Mouse (Mus musculus) heart, postnatal 25 days (tissue): ENCODE data around the gene Foxp1. TPM values are rescaled to one million over a fixed set of nuclear protein-coding genes. Genes with fewer than 3 reads are reported as not detected.

Source experiments
- DNase-seq: peaks from one replicate; pipeline ENCODE4 v3.0.0; 2022; ENCODE audit warnings: low spot score
- intact Hi-C: fragments of 180-260 bp; cut with DNase I; formaldehyde crosslinking; loops from one replicate; pipeline ENCODE4 v1.15.1; 2025
- total RNA-seq, 2 experiments: library from RNA; stranded (reverse); gene quantifications; 2 replicates each; pipeline ENCODE4 v1.2.3; 2021

Foxp1 gene
- total RNA-seq, 2 experiments from 2014 or later, result 33.6 to 35.3 TPM

DNA sequence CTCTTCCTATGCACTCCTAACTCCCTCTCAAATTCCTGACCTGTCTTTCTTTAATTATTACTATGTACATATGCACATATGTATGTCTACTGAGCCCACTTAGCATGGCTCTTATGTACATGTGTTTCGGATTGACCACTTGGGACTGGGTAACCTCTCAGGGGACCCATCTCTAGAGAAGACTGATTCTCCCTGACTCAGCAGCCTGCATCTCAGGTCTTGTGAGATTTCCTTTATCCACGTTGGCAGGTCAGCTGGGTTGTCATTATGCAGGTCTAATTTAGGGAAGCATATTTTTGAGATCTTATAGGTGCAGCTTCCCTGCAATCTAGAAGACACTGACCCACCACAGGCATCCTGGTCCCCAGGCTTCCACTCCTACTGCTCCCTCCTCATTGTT is 538.5 kb downstream of the Foxp1 start:
- intact Hi-C loops, result no loop called here

DNA sequence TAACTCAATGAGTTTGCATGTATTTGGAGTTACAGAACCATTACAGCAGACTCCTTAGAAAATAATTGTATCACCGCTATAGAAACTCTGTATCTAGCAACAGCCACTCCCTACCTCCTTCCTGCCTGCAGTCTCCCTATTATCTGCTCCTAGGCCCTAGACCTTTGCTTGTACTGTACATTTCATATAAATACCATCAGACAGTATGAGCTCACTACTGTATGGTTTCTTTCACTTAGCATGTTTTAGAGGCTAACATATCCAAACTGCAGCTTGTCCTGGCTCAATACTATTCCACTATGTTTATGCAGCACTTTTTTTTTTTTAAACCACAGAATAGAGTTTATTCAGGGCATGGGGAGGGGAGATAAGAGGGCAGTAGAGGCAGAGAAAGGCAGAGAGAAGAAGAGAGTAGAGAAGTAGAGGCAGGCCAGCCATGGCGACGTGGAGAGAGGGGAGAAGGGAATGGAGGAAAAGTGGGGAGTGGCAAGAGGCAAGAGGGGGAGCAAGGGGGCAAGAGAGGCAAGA is 539.1 kb downstream of the Foxp1 start:
- intact Hi-C loops, result no loop called here
- no peak for DNase-seq

More for the DNA sequence above, 538.5 kb downstream of the Foxp1 start:
- DNase-seq, result no peak

DNA sequence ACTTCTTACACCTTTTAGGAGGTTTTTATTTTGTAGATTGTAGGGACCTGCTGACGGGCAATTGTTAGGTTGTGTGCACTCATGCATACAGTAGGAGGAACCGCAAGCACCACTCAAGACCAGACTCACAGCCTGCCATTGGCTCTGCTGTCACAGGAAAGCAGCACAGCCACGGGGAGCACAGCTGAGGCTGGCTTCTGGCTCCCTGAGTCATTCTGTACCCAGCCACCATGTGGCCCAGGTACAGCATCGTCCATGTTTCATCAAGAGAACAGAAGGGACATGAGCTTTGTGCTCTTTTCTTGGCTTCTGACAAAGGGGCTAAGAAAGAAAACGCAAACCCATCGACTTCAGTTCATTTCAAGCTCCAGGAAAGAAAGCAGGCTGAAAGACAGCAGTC is 541.3 kb downstream of the Foxp1 start:
- intact Hi-C loops, result no loop called here

DNA sequence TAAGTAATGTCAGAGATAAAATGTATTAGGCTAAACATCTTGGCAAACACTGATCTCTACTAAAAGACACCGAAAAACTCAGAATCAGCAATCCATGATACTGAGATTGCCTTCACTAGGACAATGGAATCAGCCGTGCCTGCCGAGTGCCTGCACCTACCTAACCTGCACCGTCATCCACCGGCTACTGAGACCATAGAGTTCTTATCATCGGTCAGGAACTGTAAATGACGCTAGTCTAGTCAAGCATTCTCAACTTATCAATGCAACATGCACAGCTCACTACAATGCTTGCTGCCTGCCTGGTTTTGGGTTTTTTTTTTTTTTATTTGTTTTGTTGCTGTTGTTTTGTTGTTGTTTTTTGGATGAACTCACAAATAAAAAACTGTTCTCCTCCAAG is 542.1 kb downstream of the Foxp1 start:
- DNase-seq, result no peak

More for the DNA sequence above, 541.3 kb downstream of the Foxp1 start:
- no peak for DNase-seq

DNA sequence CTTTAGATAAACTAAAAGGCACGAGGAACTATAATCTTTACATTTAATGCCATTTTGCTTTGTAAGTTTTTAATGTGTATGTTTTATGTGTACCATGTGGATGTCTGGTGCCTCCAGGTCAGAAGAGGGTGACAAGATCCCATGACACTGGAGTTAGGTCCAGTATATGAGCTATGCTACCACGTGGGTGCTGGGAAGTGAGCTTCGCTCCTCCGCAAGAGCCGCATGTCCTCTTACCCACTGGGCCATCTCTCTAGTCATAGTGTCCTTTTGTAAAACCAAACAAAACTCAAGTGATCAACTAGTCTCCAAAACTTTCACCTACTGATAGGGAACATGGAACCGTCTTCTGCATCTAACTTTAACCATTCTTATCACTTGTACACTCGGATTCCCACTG is 542.5 kb downstream of the Foxp1 start:
- intact Hi-C loops, result no loop called here
- no peak for DNase-seq

More for the DNA sequence above, 542.1 kb downstream of the Foxp1 start:
- intact Hi-C loops, result no loop called here

DNA sequence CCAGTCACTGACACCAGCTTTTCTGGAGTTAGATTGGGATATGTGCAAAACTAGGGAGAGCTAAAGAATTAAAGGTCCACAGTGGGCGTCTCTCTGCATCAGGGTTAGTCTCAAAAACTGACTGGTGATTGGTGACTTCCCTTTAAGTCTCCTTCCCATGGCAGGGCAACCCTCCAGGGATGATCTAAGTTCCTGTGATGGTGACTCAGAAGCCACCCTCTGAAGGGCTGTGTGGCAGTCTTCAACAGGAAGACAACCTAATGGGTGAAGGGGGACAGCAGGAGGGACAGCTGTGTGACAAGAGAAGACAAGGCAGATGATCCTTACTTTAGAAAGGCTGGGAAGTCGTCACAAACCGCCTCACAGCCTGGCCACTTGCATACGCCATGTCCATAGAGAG is 544.7 kb downstream of the Foxp1 start:
- DNase-seq, result no peak

DNA sequence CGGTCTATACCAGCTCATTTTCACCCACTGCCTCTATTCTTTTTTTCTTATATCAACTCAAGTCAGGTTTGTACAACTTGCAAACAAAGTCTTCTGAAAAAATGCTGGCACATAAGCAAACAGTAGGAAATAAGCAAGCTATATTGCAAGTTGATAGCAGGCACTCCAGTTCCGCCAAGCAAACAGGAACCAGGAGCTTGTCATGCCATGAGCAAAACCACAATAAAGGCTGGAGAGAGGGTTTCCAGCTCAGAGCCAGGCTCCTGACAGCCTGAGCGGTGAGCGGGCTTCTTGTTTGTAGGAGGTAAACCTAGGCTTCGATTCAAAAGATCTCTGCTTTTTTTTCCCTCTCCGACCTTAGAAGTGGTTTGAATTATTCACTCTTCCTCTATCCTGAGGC is 546.6 kb downstream of the Foxp1 start:
- DNase-seq, result no peak
- intact Hi-C loops, result loop anchor here (10.0 kb wide), 3 partner anchors 279 to 549 kb away; partner anchors contain the start of gene Foxp1

More for the DNA sequence above, 544.7 kb downstream of the Foxp1 start:
- intact Hi-C loops, result loop anchor here (10.0 kb wide), 3 partner anchors 277 to 547 kb away; partner anchors contain the start of gene Foxp1

DNA sequence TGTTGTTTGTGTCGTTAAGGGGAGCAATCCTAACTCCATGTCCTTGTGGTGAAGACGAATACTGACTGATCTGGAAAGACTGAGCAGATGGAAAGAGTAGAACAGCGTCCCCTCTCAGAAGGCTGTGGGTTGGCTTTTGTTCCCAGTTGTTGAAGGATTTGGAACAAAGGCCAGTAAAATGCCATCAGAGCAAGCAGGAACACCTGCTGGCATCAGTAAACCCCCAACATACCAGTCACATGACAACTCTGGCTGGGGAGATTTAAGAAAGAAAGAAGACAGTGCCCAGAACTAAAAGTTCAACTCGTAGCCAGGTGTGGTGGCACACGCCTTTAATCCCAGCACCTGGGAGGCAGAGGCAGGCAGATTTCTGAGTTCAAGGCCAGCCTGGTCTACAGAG is 549.1 kb downstream of the Foxp1 start:
- DNase-seq, result no peak
- intact Hi-C loops, result loop anchor here (2.0 to 10.0 kb wide), 5 partner anchors 59 to 629 kb away; partner anchors contain the start of gene Foxp1

DNA sequence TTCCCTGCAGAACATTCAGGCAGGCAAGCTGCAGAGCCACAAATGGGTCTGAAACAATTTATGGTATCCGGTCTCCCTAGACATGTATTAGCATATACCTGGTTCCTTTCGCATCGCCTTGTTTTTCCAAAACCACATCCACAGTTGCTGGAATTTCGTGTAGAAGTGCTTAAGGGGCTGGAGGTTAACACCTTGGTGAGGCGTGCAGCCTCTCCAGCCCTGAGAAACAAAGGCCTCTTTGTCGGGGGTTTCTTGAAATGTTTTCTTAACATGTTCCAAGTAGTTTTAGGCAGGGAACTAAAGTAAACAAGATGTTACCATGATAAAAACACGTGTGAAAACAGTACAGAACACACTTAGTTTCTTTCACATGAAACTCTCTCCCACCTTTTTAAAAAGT is 550.1 kb downstream of the Foxp1 start:
- intact Hi-C loops, result loop anchor here (2.0 to 10.0 kb wide), 5 partner anchors 60 to 630 kb away; partner anchors contain the start of gene Foxp1
- no peak for DNase-seq

DNA sequence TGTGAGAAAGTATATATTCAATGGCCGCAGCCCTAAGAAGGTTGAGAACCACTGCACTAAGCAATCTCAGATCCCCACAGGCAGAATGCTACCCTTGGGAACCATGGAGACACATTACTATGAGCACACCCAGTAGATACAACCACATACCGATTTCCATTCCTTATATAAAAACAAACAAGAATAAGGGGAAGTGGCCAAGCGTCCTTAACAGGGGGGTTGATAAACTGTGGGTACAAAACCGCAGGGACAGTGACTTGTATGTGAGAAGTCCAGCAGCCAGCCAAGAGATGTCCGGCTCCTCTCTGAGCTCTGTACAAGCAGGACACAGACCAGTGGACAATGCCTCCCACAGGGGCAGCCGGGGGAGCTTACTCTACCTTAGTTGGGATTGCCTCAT is 563.2 kb downstream of the Foxp1 start:
- no peak for DNase-seq
- intact Hi-C loops, result no loop called here

DNA sequence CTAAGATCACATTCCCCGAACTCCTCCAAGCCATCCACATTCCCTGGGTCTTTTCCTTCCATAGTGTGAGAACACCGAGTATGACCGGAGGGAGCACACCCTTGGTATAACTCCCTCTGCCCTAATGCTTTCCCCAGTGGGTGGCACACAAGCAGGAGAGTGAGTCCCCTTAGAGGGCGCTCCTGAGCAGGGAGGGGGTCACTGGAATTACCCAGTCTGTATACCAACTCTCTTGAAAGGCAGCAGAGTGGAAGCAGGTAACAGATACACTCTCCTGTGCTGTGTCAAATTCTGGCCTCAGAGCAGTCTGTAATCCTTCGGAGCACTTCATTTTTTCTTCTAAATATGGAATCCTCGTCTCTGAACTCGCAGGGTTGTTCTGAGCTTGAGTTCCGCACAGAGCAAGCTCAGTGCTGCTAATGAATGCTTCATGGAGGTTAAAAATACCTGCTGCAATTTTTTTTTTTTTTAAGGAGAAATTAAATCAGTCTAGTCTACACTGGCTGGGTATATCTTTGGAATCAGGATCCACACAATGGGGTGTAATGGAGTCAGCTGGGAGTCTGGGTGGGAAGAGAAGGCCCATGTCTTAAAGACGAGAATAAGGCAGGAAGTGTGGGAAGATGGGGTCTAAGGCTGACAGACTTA is 565.9 kb downstream of the Foxp1 start:
- no peak for DNase-seq
- intact Hi-C loops, result no loop called here

DNA sequence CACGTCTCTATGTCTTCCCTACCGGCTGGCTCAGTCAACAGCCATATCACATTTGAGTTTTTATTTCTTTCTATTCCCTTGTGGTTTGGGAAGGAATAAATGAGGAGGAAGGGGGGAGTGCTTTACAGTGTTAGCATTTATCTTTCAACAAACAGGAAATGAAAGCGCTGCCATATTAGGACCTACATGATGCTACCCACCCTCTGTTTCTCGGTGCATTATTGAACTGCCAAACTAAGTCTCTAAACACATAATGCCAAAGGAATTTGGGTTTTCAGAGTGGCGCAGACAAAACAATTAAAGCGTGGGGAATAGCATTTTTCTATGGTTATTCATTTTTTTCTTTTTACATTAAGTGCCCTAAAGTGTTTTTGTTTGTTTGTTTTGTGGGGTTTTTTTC is 566.8 kb downstream of the Foxp1 start:
- intact Hi-C loops, result no loop called here
- DNase-seq, result no peak

DNA sequence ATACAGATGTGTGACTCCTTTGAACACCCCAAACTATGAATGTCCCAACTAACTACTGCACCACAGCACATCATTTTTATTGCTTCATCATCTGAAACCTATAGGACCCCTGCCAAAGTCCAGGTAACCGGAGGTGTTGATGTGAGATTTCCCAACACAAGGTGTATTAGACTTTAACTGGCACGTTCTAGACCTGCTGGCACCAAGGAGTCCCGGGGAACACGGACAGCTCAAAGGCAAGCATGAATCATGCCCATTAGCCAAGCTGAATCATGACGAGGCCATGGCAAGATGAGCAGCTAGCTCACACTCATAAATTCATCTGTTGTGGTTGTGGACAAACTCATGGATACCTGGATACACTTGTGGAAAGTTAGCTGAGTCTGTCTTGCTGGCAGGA is 568.1 kb downstream of the Foxp1 start:
- intact Hi-C loops, result no loop called here
- no peak for DNase-seq

DNA sequence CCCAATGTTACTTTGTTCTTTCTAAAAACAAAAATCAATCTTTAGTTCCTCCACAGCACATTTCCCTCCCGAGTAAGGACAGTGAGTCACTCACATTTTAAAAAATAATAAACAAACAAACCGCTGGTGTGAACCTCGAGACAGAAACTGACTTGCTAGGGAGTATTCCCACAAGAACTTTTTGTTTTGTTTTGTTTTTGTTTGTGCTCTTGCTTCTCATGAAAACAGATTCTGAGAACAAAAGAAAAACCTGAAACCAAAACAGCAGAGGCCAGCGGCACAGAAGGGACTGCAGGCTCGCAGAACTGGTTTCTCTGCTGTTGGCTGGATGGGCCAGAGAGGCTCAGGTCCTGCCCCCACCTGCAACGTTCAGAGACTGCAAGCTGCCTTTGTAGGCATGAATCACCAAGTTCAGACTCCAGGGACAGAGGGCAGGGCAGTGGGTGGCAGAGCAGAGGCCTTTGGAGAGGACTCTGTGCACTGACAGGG is 572.8 kb downstream of the Foxp1 start:
- no peak for DNase-seq
- intact Hi-C loops, result no loop called here

DNA sequence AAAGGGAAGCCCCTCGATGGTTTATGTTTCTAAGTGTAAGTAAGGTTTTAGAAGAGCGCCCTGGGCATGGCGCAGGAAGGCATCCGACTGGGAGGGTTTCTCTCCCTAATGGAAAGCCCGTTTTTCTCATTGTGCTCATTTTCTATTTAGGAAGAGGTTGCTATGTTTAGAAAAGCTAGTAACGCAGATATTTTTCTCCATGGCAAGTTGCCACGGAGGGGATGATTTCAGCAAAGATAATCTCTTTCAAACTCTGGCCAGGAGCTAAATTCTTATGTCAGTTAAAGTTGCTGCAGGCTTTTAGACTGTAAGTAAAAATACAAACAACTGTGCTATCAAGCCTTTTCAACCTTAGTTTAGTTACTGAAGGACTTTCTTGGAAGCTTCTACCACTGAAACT is 573.2 kb downstream of the Foxp1 start:
- intact Hi-C loops, result no loop called here
- no peak for DNase-seq

DNA sequence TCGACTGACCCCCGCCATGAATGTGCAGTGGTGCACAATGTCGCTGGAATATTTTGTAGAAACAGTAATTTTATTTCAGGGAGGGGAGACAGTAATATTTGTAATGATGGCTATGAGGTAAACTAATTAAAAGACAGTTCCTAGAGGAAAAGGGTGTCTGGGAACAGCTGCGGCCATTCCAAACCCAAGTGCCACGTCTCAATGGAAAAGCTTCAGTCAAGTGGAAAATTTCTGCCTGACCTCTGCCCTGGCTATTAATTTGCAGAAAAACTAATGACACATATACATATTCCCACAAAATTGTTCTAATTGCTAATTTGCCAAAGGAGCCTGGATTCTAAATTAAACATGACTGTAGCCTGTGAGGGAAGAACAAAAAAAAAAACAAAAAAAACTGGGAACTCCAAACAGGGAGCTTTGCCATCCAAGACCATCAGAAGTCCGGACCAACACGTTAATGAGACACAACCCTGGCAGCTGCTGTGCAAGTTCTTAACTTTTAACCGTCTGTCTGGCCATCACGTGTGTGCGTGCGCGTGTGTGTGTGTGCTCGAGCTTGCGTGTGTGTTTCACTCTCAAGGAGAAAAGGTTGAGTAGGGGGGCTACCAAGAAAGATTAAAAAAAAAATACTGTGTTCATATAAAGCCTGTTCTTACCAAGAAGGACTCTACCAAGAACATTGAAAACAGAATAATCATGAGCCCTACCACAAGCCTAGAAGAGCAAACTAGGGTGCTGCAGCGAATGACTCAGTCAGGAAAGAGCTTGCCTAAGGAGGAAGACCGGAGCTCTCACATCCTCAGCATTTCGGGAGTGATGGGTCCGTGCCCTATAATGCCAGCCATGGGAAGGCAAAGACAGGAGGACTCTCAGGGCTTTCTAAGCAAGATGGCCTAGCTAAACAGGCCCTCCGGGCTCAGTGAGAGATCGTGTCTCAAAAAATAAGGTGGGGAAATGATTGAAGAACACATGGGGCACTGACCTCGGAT is 574.1 kb downstream of the Foxp1 start:
- DNase-seq, result no peak
- intact Hi-C loops, result no loop called here

DNA sequence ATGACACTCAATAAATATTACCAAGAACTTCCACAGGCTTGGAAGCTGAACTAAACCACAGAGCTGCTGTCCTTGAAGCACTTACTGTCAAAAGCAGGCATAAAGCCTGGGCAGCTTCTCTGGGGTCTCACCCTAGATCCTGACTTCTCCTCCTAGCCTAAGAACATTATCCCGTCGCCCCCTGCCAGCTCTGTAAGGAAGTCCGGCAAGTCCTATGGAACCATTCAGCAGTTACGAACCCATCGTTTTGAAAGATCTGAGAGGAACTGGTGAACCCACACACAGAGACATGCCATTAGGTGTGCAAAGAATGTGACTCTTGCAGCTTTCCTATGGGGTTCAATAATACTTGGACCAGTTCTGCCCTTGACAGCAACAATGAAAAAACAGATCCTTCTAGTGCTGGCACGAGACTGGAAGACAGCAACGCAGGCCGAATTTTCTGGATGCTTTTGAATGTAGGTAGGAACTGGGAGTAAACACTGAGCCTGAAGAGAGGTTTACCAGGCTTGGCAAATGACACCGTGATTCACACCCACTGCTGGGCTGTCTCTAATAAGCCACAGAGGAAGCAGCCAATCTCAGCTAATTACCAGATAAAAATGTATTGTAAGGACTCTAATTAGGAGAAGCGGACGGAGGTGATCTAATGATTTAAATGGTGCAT is 574.9 kb downstream of the Foxp1 start:
- DNase-seq, result no peak
- intact Hi-C loops, result no loop called here

DNA sequence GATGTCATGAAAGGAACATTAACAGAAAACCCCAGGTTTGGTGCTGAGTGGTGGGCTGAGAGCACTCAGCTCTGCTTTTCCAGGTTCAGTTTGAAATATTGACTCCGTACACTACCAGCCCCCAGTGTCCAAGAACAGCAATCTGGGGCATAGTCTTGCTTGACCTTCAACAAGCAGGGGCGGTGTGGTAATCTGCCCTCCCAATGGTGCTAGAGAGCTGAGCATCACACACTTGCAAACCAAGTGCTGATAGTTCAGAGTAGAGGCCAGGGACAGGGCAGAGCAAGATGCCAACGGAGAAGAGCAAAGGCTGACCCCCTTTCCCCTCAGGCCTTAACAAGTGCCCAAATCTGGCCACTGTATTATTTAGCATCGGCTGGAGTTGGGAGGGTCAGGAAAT is 575.8 kb downstream of the Foxp1 start:
- intact Hi-C loops, result no loop called here
- no peak for DNase-seq

DNA sequence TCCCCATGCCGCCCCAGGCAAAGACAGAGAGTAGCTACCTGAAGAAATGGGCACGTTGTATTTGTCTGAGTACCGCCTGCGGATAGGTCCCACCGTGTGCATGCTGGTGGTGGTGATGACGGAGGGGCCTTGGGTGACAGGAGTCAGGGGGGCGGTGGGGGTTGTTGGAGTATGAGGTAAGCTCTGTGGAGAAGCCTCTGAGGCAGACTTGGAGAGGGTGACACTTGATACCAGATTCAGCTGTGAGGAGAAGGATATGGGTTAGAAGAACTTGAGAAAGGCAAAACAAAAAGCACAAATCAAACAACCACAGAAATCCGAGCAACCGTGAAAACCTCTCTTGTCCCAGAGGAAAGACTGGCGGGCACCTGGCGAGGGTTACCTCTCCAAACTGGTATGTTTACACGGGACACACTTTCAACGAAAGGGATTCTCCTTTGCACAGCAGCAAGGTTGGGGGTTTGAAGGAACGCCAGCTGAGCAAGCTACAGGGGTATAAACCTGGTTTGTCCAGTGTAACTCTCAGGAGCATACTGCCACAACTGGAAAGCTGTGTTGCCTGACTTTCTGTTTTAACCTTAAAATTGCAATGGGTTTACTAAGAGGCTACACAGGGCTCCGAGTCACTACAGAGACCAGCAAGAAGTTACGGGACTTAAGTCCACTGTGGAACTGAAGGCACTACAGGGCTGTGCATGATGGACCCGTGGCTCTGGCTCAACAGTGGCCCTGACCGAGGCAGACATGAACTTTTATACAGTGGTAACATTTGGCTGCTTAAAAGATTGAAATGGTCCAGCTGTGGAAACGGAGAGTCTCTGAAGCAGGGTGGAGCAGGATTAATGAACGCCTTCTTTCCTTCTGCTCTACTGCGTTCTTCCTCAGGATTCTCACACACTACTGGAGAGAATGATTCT is 576.8 kb downstream of the Foxp1 start:
- intact Hi-C loops, result no loop called here
- no peak for DNase-seq
